Mouse (Mus musculus): ENCODE data around the gene Fam206a. TPM values are rescaled to one million over a fixed set of nuclear protein-coding genes. Genes with fewer than 3 reads are reported as not detected.

Gene Fam206a
- polyA plus RNA-seq, 1 experiment from 2014 or later, result 25.8 TPM

DNA sequence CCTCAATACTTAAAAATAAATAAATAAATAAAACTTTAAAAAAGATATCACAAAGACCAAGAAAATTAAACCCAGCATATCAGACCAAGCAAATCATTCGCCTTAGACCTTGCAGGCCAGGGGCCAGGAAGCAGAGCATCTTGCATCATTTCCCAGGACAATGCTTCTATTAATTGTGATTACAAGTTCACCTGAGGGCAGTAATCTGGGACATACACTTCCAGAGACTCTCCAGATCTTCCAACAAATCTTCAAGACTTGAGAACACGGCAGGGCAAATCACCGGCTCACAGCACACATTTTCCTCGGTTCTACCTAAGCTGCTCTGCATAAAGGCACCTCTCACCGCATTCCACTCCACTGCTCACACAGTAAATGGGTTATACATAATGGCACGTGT lies 45.9 kb downstream of the Fam206a start:
- H3K27ac ChIP-seq, result no peak overlapping the region
- H3K4me3 ChIP-seq, result no peak overlapping the region
- WGBS, result 89% methylated on average over 6 of the region's 6 CpGs
- peaks cover 18% of the 10 kb centered on the region for H3K4me1 ChIP-seq (replicated peaks)
- H3K27me3 ChIP-seq (ENCODE audit: insufficient read depth, poor library complexity, severe bottlenecking), result no peaks in the 10 kb centered on the region
- peaks cover 8% of the 10 kb centered on the region; the same call in 1 of the 2 replicates for H3K9me3 ChIP-seq
- H3K36me3 ChIP-seq, result peaks cover 38% of the 10 kb centered on the region
- DNase-seq (ENCODE audit: low spot score), result no peak

DNA sequence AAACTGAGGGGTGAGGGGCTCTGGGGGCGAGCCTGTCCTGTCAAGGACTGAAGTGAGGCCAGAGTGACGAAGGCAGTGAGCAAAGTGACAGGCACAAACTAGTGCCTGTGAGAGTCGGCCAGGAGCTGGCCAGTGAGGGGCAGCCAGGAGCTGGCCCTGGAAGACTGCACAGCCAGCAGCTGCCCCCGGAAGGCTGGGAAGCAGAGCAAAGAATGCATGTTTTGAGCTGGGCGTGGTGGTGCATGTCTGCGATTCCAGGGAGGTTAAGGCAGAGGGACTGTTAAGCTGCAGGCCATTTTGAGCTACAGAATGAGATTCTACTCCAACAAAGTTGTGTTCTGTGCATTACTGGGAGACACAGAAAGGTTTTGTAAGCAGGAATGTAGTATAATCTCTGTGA lies 48.6 kb downstream of the Fam206a start:
- Histone ChIP-seq H3K27me3 (ENCODE audit: insufficient read depth, poor library complexity, severe bottlenecking) (no peaks in the 10 kb centered on the region), H3K4me3 (no peak overlapping the region), H3K9me3 (no peaks in the 10 kb centered on the region), H3K4me1 (replicated peaks) (peaks cover 22% of the 10 kb centered on the region), H3K27ac (no peak overlapping the region), H3K36me3 (peaks cover 13% of the 10 kb centered on the region)
- DNase-seq (ENCODE audit: low spot score), result peak; percentile 28
- WGBS, result 41% methylated on average over 6 of the region's 6 CpGs

DNA sequence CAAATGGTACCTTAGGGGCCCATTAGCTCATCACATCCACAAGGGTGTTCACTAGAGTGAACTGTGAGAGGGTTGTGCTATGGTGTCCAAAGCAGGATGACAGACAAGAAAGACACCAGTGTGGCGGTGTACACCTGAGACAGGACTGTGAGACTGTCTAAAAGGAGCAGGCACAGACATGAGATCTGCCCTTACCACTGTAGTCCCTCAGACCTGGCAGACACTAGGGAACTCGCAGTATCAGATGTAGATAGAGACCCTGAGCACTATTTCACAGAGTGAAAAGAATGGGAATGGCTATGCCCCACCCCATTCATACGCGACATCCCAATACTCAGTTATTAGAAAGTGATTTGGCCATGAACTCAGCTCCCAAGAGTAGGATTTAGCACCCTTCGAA lies 53.8 kb downstream of the Fam206a start:
- DNase-seq (ENCODE audit: low spot score), result no peak
- H3K36me3 ChIP-seq, result no peaks in the 10 kb centered on the region
- no peak overlapping the region for H3K27ac ChIP-seq
- H3K4me3 ChIP-seq, result no peak overlapping the region
- peaks cover 9% of the 10 kb centered on the region for H3K4me1 ChIP-seq (replicated peaks)
- H3K9me3 ChIP-seq, result no peaks in the 10 kb centered on the region
- H3K27me3 ChIP-seq (ENCODE audit: insufficient read depth, poor library complexity, severe bottlenecking), result no peaks in the 10 kb centered on the region
- WGBS, result 97% methylated on average over 5 of the region's 5 CpGs

DNA sequence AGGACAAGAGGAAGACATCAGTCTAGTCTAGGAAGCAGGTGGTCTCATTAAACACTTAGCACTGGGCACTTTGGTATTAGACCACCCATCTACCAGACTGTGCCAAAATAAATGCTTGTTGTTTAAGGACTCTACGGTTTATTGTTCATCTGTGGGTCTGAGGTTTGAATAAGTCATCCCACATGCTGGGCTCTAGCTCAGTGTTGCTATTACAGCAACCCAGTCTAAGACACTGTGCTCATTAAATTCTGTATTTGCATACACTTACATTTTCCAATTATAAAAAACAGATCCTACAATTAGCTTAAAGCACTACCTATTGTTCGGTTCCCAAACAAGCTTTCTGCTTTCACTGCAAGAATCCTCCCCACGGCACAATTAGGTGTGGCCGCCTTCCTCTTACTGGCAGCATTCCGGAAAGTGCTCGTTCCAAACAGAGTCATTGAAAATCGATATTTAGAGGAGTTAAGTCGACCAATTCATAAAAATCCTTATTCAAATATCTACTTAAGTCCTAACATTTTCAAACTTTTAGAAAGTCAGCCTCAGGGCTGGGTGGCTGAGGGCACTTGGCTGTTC lies 54.3 kb downstream of the Fam206a start:
- Histone ChIP-seq H3K4me3 (no peak overlapping the region), H3K36me3 (no peaks in the 10 kb centered on the region), H3K27me3 (ENCODE audit: insufficient read depth, poor library complexity, severe bottlenecking) (no peaks in the 10 kb centered on the region), H3K4me1 (replicated peaks) (peaks cover 4% of the 10 kb centered on the region), H3K27ac (no peak overlapping the region), H3K9me3 (no peaks in the 10 kb centered on the region)
- no peak for DNase-seq (ENCODE audit: low spot score)
- 91% methylated on average over 8 of the region's 8 CpGs for WGBS

DNA sequence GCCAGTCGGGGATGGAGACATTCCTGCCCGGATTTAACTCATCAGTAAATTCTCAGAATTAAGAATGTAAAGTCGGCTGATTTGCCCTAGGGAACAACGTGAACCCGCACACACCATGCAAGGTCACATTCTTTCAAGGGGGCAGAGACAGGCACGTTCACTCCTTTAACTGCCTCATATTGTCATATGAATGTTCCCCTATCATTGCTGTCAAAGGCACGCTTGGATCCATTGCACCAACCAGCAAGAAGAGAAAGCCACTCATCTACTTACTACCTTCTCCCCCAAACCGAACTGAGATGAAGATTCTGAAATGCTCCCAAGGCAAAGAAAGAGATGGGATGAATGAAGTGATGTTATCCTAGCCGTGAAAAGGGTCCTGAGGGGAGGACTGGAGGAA lies 56.6 kb downstream of the Fam206a start:
- H3K27ac ChIP-seq, result no peak overlapping the region
- H3K4me1 ChIP-seq (replicated peaks), result peaks cover 13% of the 10 kb centered on the region
- DNase-seq (ENCODE audit: low spot score), result no peak
- no peaks in the 10 kb centered on the region for H3K27me3 ChIP-seq (ENCODE audit: insufficient read depth, poor library complexity, severe bottlenecking)
- H3K4me3 ChIP-seq, result no peak overlapping the region
- WGBS, result 80% methylated on average over 9 of the region's 9 CpGs
- no peaks in the 10 kb centered on the region for H3K36me3 ChIP-seq
- no peaks in the 10 kb centered on the region for H3K9me3 ChIP-seq

Other genes with a start within 250 kb of the Fam206a start
- not detected in 2 replicates for gene Gm26657, start 62.3 kb upstream of the Fam206a start, polyA plus RNA-seq (2016; fragmentation: Nextera tagmentation; extraction: Ambion mirVana)
- gene Actl7b, start 60.9 kb upstream of the Fam206a start, polyA plus RNA-seq (2016; fragmentation: Nextera tagmentation; extraction: Ambion mirVana), result not detected in 2 replicates
- not detected in 2 replicates for gene Actl7a, start 58.9 kb upstream of the Fam206a start, polyA plus RNA-seq (2016; fragmentation: Nextera tagmentation; extraction: Ambion mirVana)
- 76.2 and 84.3 TPM in 2 replicates for gene Elp1, start within 50 bp of the Fam206a start, polyA plus RNA-seq (2016; fragmentation: Nextera tagmentation; extraction: Ambion mirVana)
- 23.1 and 29.7 TPM in 2 replicates for gene Ctnnal1, start 62.8 kb downstream of the Fam206a start, polyA plus RNA-seq (2016; fragmentation: Nextera tagmentation; extraction: Ambion mirVana)
- 10.8 and 13.4 TPM in 2 replicates for gene Tmem245, start 145.1 kb downstream of the Fam206a start, polyA plus RNA-seq (2016; fragmentation: Nextera tagmentation; extraction: Ambion mirVana)
- gene Frrs1l, start 188.0 kb downstream of the Fam206a start, polyA plus RNA-seq (2016; fragmentation: Nextera tagmentation; extraction: Ambion mirVana), result 2.5 and 2.6 TPM in 2 replicates